ENCODE assay signal across 8 mouse cellular contexts in the genomic region with DNA sequence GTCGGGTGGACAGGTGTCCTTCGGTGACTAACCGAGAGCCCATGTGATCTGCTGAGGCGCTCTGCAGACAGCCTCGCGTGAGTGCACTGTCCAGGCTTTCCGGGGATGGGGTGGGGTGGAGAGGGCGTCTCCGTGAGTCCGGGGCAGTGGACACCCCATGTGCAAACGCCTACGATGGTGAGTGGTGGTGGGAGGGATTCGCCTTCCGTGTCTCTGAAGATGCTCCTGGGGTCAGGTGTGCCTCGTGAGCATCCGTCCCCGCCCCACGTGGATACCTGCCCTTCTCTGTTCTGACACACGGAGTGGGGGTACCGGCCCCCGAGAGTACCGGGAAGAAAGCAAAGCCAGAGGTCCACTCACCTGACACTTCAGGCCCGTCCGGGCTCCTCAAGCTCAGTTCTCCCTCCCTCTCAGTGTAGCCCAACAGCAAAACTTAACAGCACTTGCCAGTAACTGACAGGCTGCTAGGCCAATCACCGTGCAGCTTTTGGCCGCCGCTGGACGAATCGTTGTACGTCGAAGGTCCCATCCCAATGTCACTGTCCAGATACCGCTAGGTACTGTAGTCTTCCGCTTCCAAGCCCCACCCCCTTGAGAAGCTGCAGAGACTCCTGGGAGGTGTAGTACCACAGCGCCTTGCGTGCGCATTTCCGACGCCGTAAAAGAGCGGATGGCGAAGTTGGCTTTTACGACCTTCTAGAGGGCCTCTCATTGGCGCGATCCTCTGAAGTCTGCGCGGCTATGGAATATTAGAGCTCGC. TPM values are rescaled to one million over a fixed set of nuclear protein-coding genes. Genes with fewer than 3 reads are reported as not detected.
DNase-seq lines count a peak whose midpoint lies in the region; ATAC-seq and TF ChIP-seq lines count a peak whose summit lies in the region.

Gene Slc25a19, minus strand, starts transcription at position 591 of the 760 bp plus-strand sequence.

- H3K27me3 ChIP-seq in ES-Bruce4 (ENCODE audit: control insufficient read depth, insufficient read depth, low read length, poor library complexity, severe bottlenecking) = no peaks in the 10 kb centered on the region
- H3K27me3 ChIP-seq in forebrain, embryonic 13.5 days = no peaks in the 10 kb centered on the region
- H3K27me3 ChIP-seq in liver, postnatal 0 days (ENCODE audit: insufficient read depth, low read length) = no peaks in the 10 kb centered on the region
- no peaks in the 10 kb centered on the region for H3K27me3 ChIP-seq in neural tube, embryonic 14.5 days (ENCODE audit: control insufficient read depth, insufficient read depth, low read length)

- intact Hi-C loops in heart, postnatal 10 days (cut with DNase I) = no loop called here

- peaks cover under 1% of the 10 kb centered on the region; the same call in 1 of the 2 replicates for H3K36me3 ChIP-seq in ES-Bruce4 (ENCODE audit: control insufficient read depth, insufficient read depth, low read length, poor library complexity, severe bottlenecking)
- peaks cover 3% of the 10 kb centered on the region for H3K36me3 ChIP-seq in forebrain, embryonic 13.5 days (ENCODE audit: poor library complexity, severe bottlenecking)
- peaks cover 9% of the 10 kb centered on the region for H3K36me3 ChIP-seq in liver, postnatal 0 days (replicated peaks; ENCODE audit: insufficient read depth, low read length)
- no peaks in the 10 kb centered on the region for H3K36me3 ChIP-seq in neural tube, embryonic 14.5 days (ENCODE audit: control insufficient read depth, insufficient read depth, low read length)

- peak; percentile 89 for TF ChIP-seq POLR2A in ES-Bruce4 (IDR thresholded peaks at IDR 0.05; ENCODE audit: insufficient read depth, low read length)

- peak within 1 kb of the TSS; percentile 48; the same call in 1 of the 2 replicates for H3K27ac ChIP-seq in ES-Bruce4 (ENCODE audit: insufficient read depth, low read length)
- no peak within 1 kb of the TSS for H3K27ac ChIP-seq in forebrain, embryonic 13.5 days
- peak within 1 kb of the TSS; percentile 73 for H3K27ac ChIP-seq in liver, postnatal 0 days (ENCODE audit: low read depth)
- H3K27ac ChIP-seq in neural tube, embryonic 14.5 days (ENCODE audit: low read depth, low read length) = no peak within 1 kb of the TSS

- H3K9me3 ChIP-seq in ES-Bruce4 (replicated peaks; ENCODE audit: control insufficient read depth, insufficient read depth, low read length, poor library complexity, severe bottlenecking) = no peaks in the 10 kb centered on the region
- no peaks in the 10 kb centered on the region for H3K9me3 ChIP-seq in forebrain, embryonic 13.5 days (replicated peaks)
- H3K9me3 ChIP-seq in liver, postnatal 0 days (ENCODE audit: low read length) = no peaks in the 10 kb centered on the region
- H3K9me3 ChIP-seq in neural tube, embryonic 14.5 days (ENCODE audit: control insufficient read depth, low read length) = no peaks in the 10 kb centered on the region

- TF ChIP-seq EP300 in ES-Bruce4 (IDR thresholded peaks at IDR 0.05; ENCODE audit: insufficient read depth, low read depth, low read length) = peak; percentile 6; the same call in 1 of the 2 replicates
- no peak for TF ChIP-seq EP300 in liver, postnatal 0 days (IDR thresholded peaks at IDR 0.05; ENCODE audit: low read depth)

- peak within 1 kb of the TSS; percentile 95 for H3K4me2 ChIP-seq in forebrain, embryonic 13.5 days
- peak within 1 kb of the TSS; percentile 95 for H3K4me2 ChIP-seq in liver, postnatal 0 days (ENCODE audit: low read depth, low read length)
- peak within 1 kb of the TSS; percentile 93 for H3K4me2 ChIP-seq in neural tube, embryonic 14.5 days (ENCODE audit: low read depth, low read length)

- peak within 1 kb of the TSS; percentile 97 for H3K4me3 ChIP-seq in ES-Bruce4 (ENCODE audit: low read depth, low read length)
- peak within 1 kb of the TSS; percentile 69 for H3K4me3 ChIP-seq in forebrain, embryonic 13.5 days
- H3K4me3 ChIP-seq in liver, postnatal 0 days (ENCODE audit: low read depth, low read length) = peak within 1 kb of the TSS; percentile 84
- H3K4me3 ChIP-seq in neural tube, embryonic 14.5 days (ENCODE audit: low read depth, low read length) = peak within 1 kb of the TSS; percentile 64

- H3K4me1 ChIP-seq in ES-Bruce4 (ENCODE audit: control insufficient read depth, insufficient read depth, low read length) = no peaks in the 10 kb centered on the region
- peaks cover 13% of the 10 kb centered on the region for H3K4me1 ChIP-seq in forebrain, embryonic 13.5 days
- H3K4me1 ChIP-seq in liver, postnatal 0 days (ENCODE audit: insufficient read depth) = peaks cover 13% of the 10 kb centered on the region
- 0 out of 2 replicates have a peak, but pooled peaks cover 6% of the 10 kb centered on the region for H3K4me1 ChIP-seq in neural tube, embryonic 14.5 days (ENCODE audit: control insufficient read depth, insufficient read depth, low read length)

- peak; percentile 99 to 100 for DNase-seq in heart, postnatal 10 days
- peak; percentile 99 for DNase-seq in large intestine, adult 2 months (ENCODE audit: low read depth, low spot score)
- DNase-seq in liver, postnatal 0 days = peak; percentile 98
- peak; percentile 98 for DNase-seq in testis, postnatal 10 days (ENCODE audit: low spot score)

- peak; percentile 98 for ATAC-seq in cerebellum, adult (ENCODE audit: insufficient number of reproducible peaks, low FRiP score, low TSS enrichment)
- ATAC-seq in forebrain, embryonic 13.5 days = peak; percentile 100
- ATAC-seq in liver, postnatal 0 days = peak; percentile 99
- ATAC-seq in neural tube, embryonic 14.5 days (ENCODE audit: low read depth) = peak; percentile 99

- H3K9ac ChIP-seq in ES-Bruce4 (ENCODE audit: low read depth, poor library complexity, severe bottlenecking) = peak within 1 kb of the TSS; percentile 66
- H3K9ac ChIP-seq in forebrain, embryonic 13.5 days = peak within 1 kb of the TSS; percentile 76
- H3K9ac ChIP-seq in liver, postnatal 0 days (replicated peaks) = peak within 1 kb of the TSS; percentile 79
- peak within 1 kb of the TSS; percentile 59 for H3K9ac ChIP-seq in neural tube, embryonic 14.5 days (replicated peaks; ENCODE audit: low read depth, low read length)

- TF ChIP-seq CTCF in ES-Bruce4 (IDR thresholded peaks at IDR 0.05; ENCODE audit: low read depth, low read length) = no peak
- TF ChIP-seq CTCF in liver, postnatal 0 days (IDR thresholded peaks at IDR 0.05; ENCODE audit: low read depth) = no peak

- WGBS in forebrain, embryonic 13.5 days = under 1% methylated on average over 47 of the region's 47 CpGs
- whole genome bisulfite sequencing in large intestine, adult 2 months = under 1% methylated on average over 47 of the region's 47 CpGs
- WGBS in liver, postnatal 0 days (ENCODE audit: insufficient replicate concordance) = under 1% methylated on average over 47 of the region's 47 CpGs
- under 1% methylated on average over 46 of the region's 47 CpGs for WGBS in neural tube, embryonic 14.5 days

RNA-seq across cellular contexts. Expression of gene Slc25a19, which starts in this region (rescaled TPM):
- polyA plus RNA-seq in ES-Bruce4 (2011; ENCODE audit: insufficient read depth, insufficient read length, low read depth, missing spikeins) = 34.7 and 35.8 TPM in 2 replicates
- 37.6 and 37.8 TPM in 2 replicates for polyA plus RNA-seq in forebrain, embryonic 13.5 days (2015; fragmentation: Nextera tagmentation; extraction: Ambion mirVana)
- 10 to 100 TPM; 40.3 to 41.1 TPM for total RNA-seq in heart, postnatal 10 days (2021)
- 30.4 and 36.8 TPM in 2 replicates for polyA plus RNA-seq in large intestine, adult 2 months (2012; rRNA removed)
- 6.1 and 6.9 TPM in 2 replicates for polyA plus RNA-seq in liver, postnatal 0 days (2015; fragmentation: Nextera tagmentation; extraction: Ambion mirVana)
- 45.3 and 53.0 TPM in 2 replicates for polyA plus RNA-seq in neural tube, embryonic 14.5 days (2014; fragmentation: Nextera tagmentation; extraction: Ambion mirVana)

Comparison
In these comparisons a context has a peak if more than half of its experiments do, and no peak if none do; other contexts are left out.
1. H3K27ac ChIP-seq: peak in ES-Bruce4 (single experiment) and liver, postnatal 0 days (single experiment); none in forebrain, embryonic 13.5 days (single experiment) and neural tube, embryonic 14.5 days (single experiment).
2. Peak in every context shown above with its lines, with median percentiles within 50 percentile points of each other: H3K4me3 ChIP-seq, H3K9ac ChIP-seq, ATAC-seq, H3K4me2 ChIP-seq and DNase-seq.